40 mouse cellular contexts compared by ENCODE assay signal in the genomic region with DNA sequence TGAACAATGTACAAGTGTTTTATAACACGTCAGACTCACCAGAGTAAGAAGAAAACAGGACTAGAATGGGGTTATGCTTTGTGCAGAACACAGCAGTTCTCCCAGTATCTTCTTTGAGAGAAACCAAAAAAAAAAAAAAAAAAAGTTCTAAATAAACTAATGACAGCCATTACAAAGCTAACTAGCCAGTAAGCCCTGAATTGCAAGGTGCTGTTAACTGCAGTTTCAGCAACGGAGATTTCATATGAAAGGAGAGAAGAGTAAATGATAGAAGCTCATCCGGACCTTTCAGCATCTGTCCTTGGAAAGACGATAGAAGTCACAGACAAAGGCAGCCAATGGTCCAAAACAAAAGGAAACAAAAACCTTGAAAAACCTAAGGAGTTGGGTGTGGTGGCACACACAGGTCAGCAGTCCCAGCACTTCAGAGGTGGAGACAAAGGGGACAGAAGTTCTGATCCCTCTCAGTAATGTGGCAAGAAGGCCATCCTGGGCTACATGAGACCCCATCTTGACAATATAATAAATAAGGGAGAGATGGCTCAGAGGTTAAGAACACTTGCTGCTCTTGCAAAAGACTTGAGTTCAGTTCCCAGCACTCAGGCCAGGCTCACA. TPM values are rescaled to one million over a fixed set of nuclear protein-coding genes. Genes with fewer than 3 reads are reported as not detected.
"Had no signal": no experiment of that assay in that cellular context is flagged by ENCODE, and none has a peak within 500 bp of the region (broad histone marks: within the 10 kb centered on the region; RNA-seq: fewer than 3 reads in every experiment).

No protein-coding gene starts in this region.

- DNase-seq: gastrocnemius, adult 2 months; gastrocnemius, postnatal 10 days; gastrocnemius, postnatal 25 days; heart, adult 11 months; heart, adult 2 months; heart, postnatal 10 days; heart, postnatal 4 days; kidney, adult 11 months; kidney, adult 8-10 months; kidney, postnatal 10 days; kidney, postnatal 25 days; kidney, postnatal 4 days; liver; liver, embryonic 13.5 days; liver, postnatal 0 days had no signal

- H3K27me3 ChIP-seq: heart, embryonic 12.5 days; hindbrain, embryonic 12.5 days; limb, embryonic 12.5 days; liver, embryonic 13.5 days; liver, embryonic 15.5 days had no signal

- H3K4me3 ChIP-seq: gastrocnemius, adult 2 months; heart, adult 2 months; heart, embryonic 10.5 days; heart, embryonic 12.5 days; hindbrain, embryonic 10.5 days; hindbrain, embryonic 12.5 days; layer of hippocampus, adult 2 months; left cerebral cortex, adult 2 months; limb, embryonic 10.5 days; limb, embryonic 12.5 days; liver, embryonic 13.5 days; liver, embryonic 15.5 days had no signal

- H3K36me3 ChIP-seq: heart, embryonic 10.5 days; heart, embryonic 12.5 days; hindbrain, embryonic 10.5 days; hindbrain, embryonic 12.5 days; limb, embryonic 10.5 days; limb, embryonic 12.5 days; liver, embryonic 13.5 days; liver, embryonic 15.5 days had no signal

- H3K4me1 ChIP-seq: heart, embryonic 10.5 days; heart, embryonic 12.5 days; hindbrain, embryonic 10.5 days; hindbrain, embryonic 12.5 days; limb, embryonic 10.5 days; limb, embryonic 12.5 days; liver, embryonic 13.5 days had no signal

- H3K4me2 ChIP-seq: heart, embryonic 12.5 days; hindbrain, embryonic 12.5 days; hindbrain, embryonic 14.5 days; limb, embryonic 12.5 days; liver, embryonic 11.5 days; liver, embryonic 13.5 days; liver, embryonic 15.5 days had no signal

- H3K27ac ChIP-seq: gastrocnemius, adult 2 months; heart, adult 2 months; heart, embryonic 10.5 days; hindbrain, embryonic 10.5 days; hindbrain, embryonic 12.5 days; hindbrain, embryonic 14.5 days; hindbrain, postnatal 0 days; layer of hippocampus, adult 2 months; left cerebral cortex, adult 2 months; limb, embryonic 10.5 days; limb, embryonic 12.5 days; liver, embryonic 13.5 days; liver, embryonic 15.5 days had no signal

- H3K9me3 ChIP-seq: heart, embryonic 10.5 days; heart, embryonic 12.5 days; hindbrain, embryonic 10.5 days; hindbrain, embryonic 12.5 days; limb, embryonic 10.5 days; limb, embryonic 12.5 days; liver, embryonic 13.5 days; liver, embryonic 15.5 days had no signal

- ATAC-seq: hindbrain, postnatal 0 days; intestine, embryonic 16.5 days; liver, postnatal 0 days had no signal

- H3K9ac ChIP-seq: heart, embryonic 12.5 days; hindbrain, embryonic 12.5 days; hindbrain, embryonic 14.5 days; limb, embryonic 12.5 days; liver, embryonic 13.5 days; liver, embryonic 15.5 days; liver, postnatal 0 days had no signal

RNA-seq across cellular contexts. Expression of a gene that starts 8.6 kb away (rescaled TPM):
- total RNA-seq: gastrocnemius, adult 2 months; gastrocnemius, postnatal 10 days; gastrocnemius, postnatal 25 days; heart, adult 2 months; heart, postnatal 10 days; heart, postnatal 25 days; heart, postnatal 4 days; hindbrain, postnatal 0 days; layer of hippocampus, adult 2 months; layer of hippocampus, postnatal 10 days; layer of hippocampus, postnatal 25 days; left cerebral cortex, adult 2 months; left cerebral cortex, postnatal 14 days; left cerebral cortex, postnatal 36 days had no signal
- polyA plus RNA-seq: gonadal fat pad, adult 2 months; heart, adult 2 months; heart, embryonic 10.5 days; heart, embryonic 12.5 days; heart, embryonic 14.5 days; heart, embryonic 16.5 days; hindbrain, embryonic 10.5 days; hindbrain, embryonic 12.5 days; hindbrain, embryonic 14.5 days; hindbrain, postnatal 0 days; intestine, embryonic 14.5 days; kidney, embryonic 14.5 days; kidney, embryonic 16.5 days; limb, embryonic 10.5 days; limb, embryonic 12.5 days; limb, embryonic 14.5 days; liver, embryonic 11.5 days; liver, embryonic 13.5 days; liver, embryonic 15.5 days; liver, postnatal 0 days had no signal

RNA-seq across cellular contexts. Expression of a gene that starts 51.4 kb away (rescaled TPM):
- total RNA-seq: gastrocnemius, adult 2 months; gastrocnemius, postnatal 10 days; gastrocnemius, postnatal 25 days; heart, adult 2 months; heart, postnatal 10 days; heart, postnatal 25 days; heart, postnatal 4 days; hindbrain, postnatal 0 days; layer of hippocampus, adult 2 months; layer of hippocampus, postnatal 10 days; layer of hippocampus, postnatal 25 days; left cerebral cortex, adult 2 months; left cerebral cortex, postnatal 14 days; left cerebral cortex, postnatal 36 days had no signal
- polyA plus RNA-seq: gonadal fat pad, adult 2 months; heart, adult 2 months; heart, embryonic 10.5 days; heart, embryonic 12.5 days; heart, embryonic 14.5 days; heart, embryonic 16.5 days; hindbrain, embryonic 10.5 days; hindbrain, embryonic 12.5 days; hindbrain, embryonic 14.5 days; hindbrain, postnatal 0 days; intestine, embryonic 14.5 days; intestine, embryonic 16.5 days; kidney, embryonic 14.5 days; kidney, embryonic 16.5 days; limb, embryonic 10.5 days; limb, embryonic 12.5 days; limb, embryonic 14.5 days; liver, embryonic 11.5 days; liver, embryonic 13.5 days; liver, embryonic 15.5 days; liver, postnatal 0 days had no signal
